Mouse (Mus musculus): ENCODE measurements around the gene Creb3l2. TPM values are rescaled to one million over a fixed set of nuclear protein-coding genes. Genes with fewer than 3 reads are reported as not detected.

Creb3l2 gene
- polyA plus RNA-seq, 1 experiment, result 6.6 TPM

DNA sequence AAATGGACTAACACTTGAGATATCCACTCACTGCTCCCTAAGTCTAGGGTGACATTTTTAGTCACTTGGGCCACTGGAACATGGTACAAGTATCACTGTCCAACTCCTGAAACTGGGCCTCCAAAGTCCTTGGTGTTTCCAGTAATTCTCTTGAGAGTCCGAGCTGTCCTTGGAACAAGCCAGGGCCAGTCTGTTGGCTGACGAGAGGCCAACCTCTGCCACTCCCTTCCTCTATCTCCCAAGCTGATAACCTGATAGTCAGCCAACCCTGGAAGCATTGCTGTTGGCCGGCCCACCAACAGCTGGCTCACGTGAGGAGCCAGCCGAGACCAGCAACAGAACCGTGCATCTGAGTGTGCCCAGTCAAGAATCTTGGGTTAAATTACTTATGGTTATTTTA, 35.0 kb downstream of the Creb3l2 start:
- H3K4me1 ChIP-seq (ENCODE audit: control insufficient read depth, insufficient read depth, insufficient read length, low read length), result peaks cover 15% of the 10 kb centered on the region
- H3K4me3 ChIP-seq (ENCODE audit: insufficient read depth, low read depth, low read length), result no peak overlapping the region
- no peak overlapping the region for H3K27ac ChIP-seq (replicated peaks; ENCODE audit: low read depth, low read length)

DNA sequence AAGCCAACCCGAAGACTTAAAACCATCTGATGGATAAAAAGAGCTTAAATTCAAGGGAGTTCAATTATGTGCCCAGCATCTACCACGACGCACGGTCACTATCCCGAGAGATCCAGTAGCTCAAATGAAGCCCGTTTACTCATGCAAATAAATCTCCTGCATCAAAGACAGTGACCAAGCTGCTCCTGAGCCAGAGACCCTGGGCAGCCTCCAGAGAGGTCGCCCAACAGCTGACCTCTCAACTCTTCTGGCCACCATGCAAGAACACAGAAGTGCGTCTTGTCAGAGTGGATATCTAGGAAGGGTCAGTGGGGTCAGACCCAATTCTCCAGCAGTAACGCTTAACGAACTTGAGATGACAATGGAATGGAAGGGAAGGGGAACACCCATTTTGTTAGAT, 35.9 kb downstream of the Creb3l2 start:
- Histone ChIP-seq H3K4me1 (ENCODE audit: control insufficient read depth, insufficient read depth, insufficient read length, low read length) (peaks cover 15% of the 10 kb centered on the region), H3K27ac (replicated peaks; ENCODE audit: low read depth, low read length) (no peak overlapping the region), H3K4me3 (ENCODE audit: insufficient read depth, low read depth, low read length) (no peak overlapping the region)

DNA sequence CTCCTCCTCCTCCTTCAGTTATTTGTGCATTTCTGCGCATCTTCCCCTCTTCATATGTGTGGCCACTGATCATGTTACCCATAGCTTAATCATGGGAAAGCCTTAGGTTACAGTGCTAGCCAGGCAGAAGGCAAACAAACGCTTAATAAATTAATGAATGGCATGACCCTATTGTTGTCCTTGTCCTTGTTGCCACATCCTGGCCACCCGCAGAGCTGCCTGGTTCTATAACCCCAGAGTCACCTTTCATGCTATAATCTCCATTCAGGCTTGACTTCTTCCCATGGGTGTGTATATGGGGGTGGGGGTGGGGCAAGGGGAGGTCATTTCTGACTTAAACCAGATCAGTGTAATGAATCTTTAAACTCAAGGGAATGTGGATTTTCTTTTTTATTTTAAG, 37.6 kb downstream of the Creb3l2 start:
- Histone ChIP-seq H3K4me1 (ENCODE audit: control insufficient read depth, insufficient read depth, insufficient read length, low read length) (peaks cover 15% of the 10 kb centered on the region), H3K4me3 (ENCODE audit: insufficient read depth, low read depth, low read length) (no peak overlapping the region), H3K27ac (replicated peaks; ENCODE audit: low read depth, low read length) (no peak overlapping the region)

DNA sequence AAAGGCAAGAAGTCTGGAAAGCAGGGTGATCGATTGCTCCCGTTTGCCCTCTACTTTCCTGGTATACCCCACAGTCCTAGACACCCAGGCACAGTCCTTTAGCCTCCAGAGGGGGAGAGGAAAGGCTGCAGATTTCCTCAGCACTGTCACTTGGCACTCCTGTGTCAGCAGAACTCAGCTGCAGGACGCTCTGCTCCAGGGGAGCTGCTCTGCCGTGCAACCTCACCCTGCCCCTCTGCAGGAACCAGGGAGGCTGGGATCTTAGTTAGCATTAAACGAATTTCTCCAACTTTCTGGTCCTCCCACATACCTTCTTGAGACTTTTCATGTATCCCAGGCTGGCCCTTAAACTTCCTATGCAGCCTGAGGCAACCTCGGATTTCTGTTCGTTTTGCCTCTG, 40.0 kb downstream of the Creb3l2 start:
- H3K4me3 ChIP-seq (ENCODE audit: insufficient read depth, low read depth, low read length), result no peak overlapping the region
- H3K27ac ChIP-seq (replicated peaks; ENCODE audit: low read depth, low read length), result no peak overlapping the region
- peaks cover 18% of the 10 kb centered on the region for H3K4me1 ChIP-seq (ENCODE audit: control insufficient read depth, insufficient read depth, insufficient read length, low read length)

DNA sequence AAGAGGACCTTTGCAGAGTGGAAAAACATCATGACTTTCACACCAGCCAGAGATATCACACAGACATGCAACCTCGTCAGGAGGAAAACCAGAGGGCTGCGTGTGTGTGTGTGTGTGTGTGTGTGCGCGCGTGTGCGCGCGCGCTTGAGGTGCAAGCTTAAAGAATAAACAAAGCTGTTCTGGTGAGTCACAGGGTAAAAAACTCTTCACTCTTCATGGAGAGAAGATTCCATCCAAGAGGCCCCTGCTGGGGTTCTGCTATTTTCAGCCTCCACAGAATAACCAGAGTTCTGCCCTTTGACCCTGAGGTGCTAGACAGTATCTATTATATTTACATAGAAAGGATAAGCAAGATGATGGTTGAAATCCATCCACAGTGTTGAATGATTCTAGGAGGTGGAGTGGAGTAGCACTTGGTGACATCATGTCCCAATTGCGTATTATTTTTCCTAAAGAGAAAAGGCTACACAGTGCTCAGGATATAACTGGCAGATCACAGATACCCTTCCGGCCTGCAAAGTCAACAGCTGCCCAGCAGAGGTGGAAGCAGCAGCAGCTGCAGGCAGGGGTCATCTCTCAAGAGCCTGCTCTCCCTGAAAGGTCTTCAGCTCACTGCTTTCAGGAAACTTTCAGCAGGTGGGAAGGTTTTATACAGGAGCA, 41.0 kb downstream of the Creb3l2 start:
- Histone ChIP-seq H3K4me3 (ENCODE audit: insufficient read depth, low read depth, low read length) (no peak overlapping the region), H3K27ac (replicated peaks; ENCODE audit: low read depth, low read length) (no peak overlapping the region), H3K4me1 (ENCODE audit: control insufficient read depth, insufficient read depth, insufficient read length, low read length) (peaks cover 14% of the 10 kb centered on the region; the same call in 1 of the 2 replicates)

DNA sequence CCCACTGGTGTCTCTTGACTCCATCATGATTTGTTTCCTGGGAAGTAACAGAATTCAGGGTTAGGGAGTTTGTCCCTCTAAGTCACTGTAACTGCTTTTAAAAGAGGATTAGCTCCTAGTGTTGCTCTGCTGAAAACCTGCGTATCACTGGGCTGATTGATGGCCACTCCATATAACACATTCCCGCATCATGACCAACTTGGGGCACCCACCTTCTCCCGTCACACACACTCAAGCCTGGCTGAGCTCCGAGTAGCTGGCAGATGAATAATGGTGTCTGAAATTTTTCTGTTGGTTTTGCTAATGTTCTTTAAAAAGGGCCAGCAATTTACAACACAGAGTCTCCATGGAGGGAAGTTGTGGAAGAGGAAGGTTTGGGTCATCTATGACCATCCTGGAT, 41.8 kb downstream of the Creb3l2 start:
- Histone ChIP-seq H3K27ac (replicated peaks; ENCODE audit: low read depth, low read length) (no peak overlapping the region), H3K4me1 (ENCODE audit: control insufficient read depth, insufficient read depth, insufficient read length, low read length) (peaks cover 8% of the 10 kb centered on the region; the same call in 1 of the 2 replicates), H3K4me3 (ENCODE audit: insufficient read depth, low read depth, low read length) (no peak overlapping the region)

DNA sequence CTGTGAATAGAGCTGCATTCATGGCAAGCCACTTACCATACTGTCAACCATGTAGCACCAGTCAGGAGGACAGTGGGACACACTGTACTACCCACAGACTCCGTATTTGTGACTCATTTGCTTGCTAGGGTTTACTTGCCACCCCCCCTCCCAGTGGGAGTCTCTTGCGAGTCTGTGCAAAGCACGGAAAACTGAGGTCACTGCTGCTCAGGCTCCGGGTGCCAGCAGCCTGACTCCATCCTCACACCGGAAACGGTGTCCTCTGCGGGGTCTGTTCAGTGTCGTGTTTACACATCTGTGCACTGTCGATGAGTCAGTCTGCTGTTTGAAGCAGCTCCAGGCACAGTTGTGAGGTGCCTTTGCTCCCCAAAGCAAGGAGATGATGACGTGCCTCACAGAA, 43.0 kb downstream of the Creb3l2 start:
- H3K27ac ChIP-seq (replicated peaks; ENCODE audit: low read depth, low read length), result no peak overlapping the region
- no peak overlapping the region for H3K4me3 ChIP-seq (ENCODE audit: insufficient read depth, low read depth, low read length)
- peaks cover 8% of the 10 kb centered on the region; the same call in 1 of the 2 replicates for H3K4me1 ChIP-seq (ENCODE audit: control insufficient read depth, insufficient read depth, insufficient read length, low read length)

DNA sequence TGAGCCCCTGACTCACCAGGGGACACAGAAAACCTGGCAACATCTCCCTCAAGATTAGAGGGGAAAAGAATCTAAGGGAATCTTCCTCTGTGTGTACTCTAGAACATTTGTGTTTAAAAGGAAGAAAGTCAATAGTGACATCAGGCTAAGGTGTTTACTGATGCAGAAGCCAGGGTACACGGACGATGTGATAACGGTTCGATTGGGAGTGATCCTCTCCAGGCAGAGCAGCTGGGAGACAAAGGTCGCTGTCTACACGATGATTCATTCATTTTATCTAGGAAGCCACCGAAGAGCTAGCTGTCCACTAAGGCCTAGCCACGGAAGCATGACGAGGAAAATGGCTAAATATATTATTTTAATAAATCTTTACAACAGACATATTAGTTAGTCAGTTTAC, 44.0 kb downstream of the Creb3l2 start:
- peaks cover 7% of the 10 kb centered on the region; the same call in 1 of the 2 replicates for H3K4me1 ChIP-seq (ENCODE audit: control insufficient read depth, insufficient read depth, insufficient read length, low read length)
- no peak overlapping the region for H3K4me3 ChIP-seq (ENCODE audit: insufficient read depth, low read depth, low read length)
- no peak overlapping the region for H3K27ac ChIP-seq (replicated peaks; ENCODE audit: low read depth, low read length)

DNA sequence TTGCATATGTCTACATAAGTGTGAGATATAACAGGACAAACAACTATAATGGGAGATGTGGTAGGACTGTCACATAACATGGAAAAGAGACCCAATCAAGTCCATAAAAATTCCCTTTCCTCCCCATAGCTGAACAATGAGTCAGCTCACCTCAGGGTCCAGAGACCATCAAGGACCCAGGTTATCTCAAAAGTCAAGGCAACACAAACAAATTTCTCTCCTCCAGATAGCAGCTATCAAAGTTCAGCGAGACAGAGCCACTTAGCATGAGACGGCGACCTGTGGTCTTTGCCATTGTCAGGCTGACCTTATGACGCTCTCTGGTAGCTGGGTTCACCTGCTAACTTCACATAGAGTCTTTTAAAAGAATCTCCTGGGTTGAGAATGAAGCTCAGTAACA, 44.7 kb downstream of the Creb3l2 start:
- H3K4me3 ChIP-seq (ENCODE audit: insufficient read depth, low read depth, low read length), result no peak overlapping the region
- H3K27ac ChIP-seq (replicated peaks; ENCODE audit: low read depth, low read length), result no peak overlapping the region
- peaks cover 6% of the 10 kb centered on the region; the same call in 1 of the 2 replicates for H3K4me1 ChIP-seq (ENCODE audit: control insufficient read depth, insufficient read depth, insufficient read length, low read length)

DNA sequence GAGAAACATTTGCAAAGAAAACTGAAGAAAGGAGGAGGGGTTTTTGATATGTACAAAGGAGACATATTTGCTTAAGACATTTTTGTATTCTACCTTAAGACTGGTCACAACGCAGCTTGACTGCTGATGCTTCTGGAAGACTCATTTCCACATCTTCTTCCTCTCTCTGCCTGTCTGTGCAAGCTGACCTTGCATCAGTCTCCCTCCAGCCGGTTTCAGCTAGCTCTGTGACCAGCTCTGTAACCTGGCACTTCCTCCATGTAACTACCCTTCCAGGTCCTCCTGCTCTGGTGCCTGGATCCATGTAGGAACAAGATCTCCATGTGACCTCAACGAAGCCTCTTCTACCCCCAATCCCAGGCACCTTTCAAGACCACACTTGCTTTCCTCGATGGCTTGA, 45.8 kb downstream of the Creb3l2 start:
- Histone ChIP-seq H3K4me3 (ENCODE audit: insufficient read depth, low read depth, low read length) (no peak overlapping the region), H3K4me1 (ENCODE audit: control insufficient read depth, insufficient read depth, insufficient read length, low read length) (peaks cover 9% of the 10 kb centered on the region; the same call in 1 of the 2 replicates), H3K27ac (replicated peaks; ENCODE audit: low read depth, low read length) (no peak overlapping the region)

DNA sequence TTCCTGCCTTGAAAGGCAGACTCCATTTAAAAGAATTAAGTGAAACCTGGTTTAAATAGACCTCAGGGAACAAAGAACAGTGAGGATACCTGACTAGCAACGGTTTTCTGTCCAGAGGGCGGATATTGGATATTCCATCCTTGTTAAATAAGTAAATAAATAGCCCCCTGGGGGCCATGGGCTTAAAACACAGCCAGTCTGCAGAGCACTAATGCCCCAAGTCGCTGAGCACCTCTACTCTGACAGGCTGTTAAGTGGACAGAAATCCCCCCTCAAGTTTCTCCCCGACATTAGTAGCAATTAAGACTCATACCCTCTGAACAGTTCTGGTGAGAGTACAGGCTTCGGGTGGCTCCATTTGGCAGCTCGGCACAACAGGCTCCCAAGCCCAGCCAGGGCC, 48.7 kb downstream of the Creb3l2 start:
- Histone ChIP-seq H3K27ac (replicated peaks; ENCODE audit: low read depth, low read length) (no peak overlapping the region), H3K4me1 (ENCODE audit: control insufficient read depth, insufficient read depth, insufficient read length, low read length) (peaks cover 6% of the 10 kb centered on the region; the same call in 1 of the 2 replicates), H3K4me3 (ENCODE audit: insufficient read depth, low read depth, low read length) (no peak overlapping the region)

DNA sequence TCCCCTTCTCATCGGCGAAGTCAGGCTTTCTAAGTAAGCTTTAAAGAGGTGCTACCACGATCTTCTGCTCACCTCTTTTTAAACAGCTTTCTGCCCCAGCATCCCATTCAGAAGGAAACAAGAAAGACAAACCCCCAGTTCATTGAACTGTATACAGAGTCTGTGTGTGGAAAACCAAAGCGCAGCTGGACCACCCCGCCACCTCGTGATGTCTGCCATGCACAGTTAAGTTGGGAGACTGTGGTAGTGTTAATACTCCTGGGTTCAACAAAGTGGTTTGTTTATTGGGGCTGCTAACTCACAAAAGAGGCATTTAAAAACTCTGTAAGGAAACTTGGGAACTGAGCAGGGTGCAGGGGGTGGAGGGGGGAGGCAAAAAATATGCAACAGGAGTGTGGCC, 49.7 kb downstream of the Creb3l2 start:
- H3K27ac ChIP-seq (replicated peaks; ENCODE audit: low read depth, low read length), result no peak overlapping the region
- H3K4me1 ChIP-seq (ENCODE audit: control insufficient read depth, insufficient read depth, insufficient read length, low read length), result peaks cover 6% of the 10 kb centered on the region; the same call in 1 of the 2 replicates
- no peak overlapping the region for H3K4me3 ChIP-seq (ENCODE audit: insufficient read depth, low read depth, low read length)

DNA sequence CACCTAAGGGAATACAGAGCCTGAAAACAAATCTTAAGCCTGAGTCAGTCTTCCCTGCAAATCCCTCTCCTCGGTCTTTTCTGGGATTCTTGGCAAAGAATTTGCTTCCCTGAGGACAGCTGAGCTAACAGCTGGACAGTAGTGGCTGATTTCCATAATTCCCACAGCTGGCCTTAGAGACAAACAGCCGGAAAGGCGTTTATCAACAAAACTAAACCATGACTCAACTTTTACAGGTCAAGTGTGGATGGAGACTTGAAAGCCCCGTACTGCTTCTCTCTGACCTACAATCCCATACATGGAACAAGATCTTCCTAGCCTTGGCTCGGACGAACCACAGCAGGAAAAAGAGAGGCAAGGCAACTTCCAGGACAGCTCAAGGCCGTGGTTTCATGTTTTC, 50.6 kb downstream of the Creb3l2 start:
- Histone ChIP-seq H3K27ac (replicated peaks; ENCODE audit: low read depth, low read length) (no peak overlapping the region; the same call in 1 of the 2 replicates), H3K4me1 (ENCODE audit: control insufficient read depth, insufficient read depth, insufficient read length, low read length) (peaks cover 6% of the 10 kb centered on the region; the same call in 1 of the 2 replicates), H3K4me3 (ENCODE audit: insufficient read depth, low read depth, low read length) (no peak overlapping the region)

DNA sequence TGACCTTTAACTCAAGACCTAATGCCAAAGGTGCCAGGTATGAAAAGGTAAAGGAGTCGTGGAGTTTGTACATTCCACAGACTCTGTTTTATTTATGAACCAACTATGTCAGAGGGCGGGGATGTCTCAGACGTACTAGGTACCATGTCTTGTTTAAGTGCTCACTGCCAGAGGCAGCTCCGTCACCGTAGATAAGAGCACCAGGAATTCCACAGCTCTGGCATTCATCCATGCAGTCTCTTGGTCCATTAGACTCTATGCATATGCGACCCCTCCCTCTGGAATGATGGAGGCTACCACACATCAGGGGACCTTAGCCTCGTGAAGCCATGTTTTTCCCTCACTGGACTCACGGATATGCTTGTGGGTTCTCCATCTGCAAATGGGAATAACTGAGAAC, 53.0 kb downstream of the Creb3l2 start:
- Histone ChIP-seq H3K27ac (replicated peaks; ENCODE audit: low read depth, low read length) (no peak overlapping the region), H3K4me3 (ENCODE audit: insufficient read depth, low read depth, low read length) (no peak overlapping the region), H3K4me1 (ENCODE audit: control insufficient read depth, insufficient read depth, insufficient read length, low read length) (peaks cover 6% of the 10 kb centered on the region; the same call in 1 of the 2 replicates)

DNA sequence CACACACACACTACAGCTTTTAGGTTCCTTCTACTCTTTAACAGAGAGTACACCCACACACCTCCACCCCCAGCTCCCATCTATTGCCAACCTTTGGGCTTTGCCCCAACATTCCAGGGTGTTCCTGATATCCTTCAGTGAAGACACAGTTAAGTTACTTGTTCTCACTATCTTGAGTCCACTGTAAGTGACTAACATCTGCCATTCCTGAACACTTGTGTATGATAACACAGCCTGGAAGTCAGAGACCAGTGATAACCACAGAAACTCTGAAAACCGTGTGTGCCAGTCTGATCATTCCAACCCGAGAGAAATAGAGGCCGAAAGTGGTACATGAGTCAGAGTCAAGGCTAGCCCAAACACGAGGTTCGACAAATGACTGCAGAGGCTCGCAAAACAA, 53.4 kb downstream of the Creb3l2 start:
- no peak overlapping the region for H3K4me3 ChIP-seq (ENCODE audit: insufficient read depth, low read depth, low read length)
- H3K27ac ChIP-seq (replicated peaks; ENCODE audit: low read depth, low read length), result no peak overlapping the region

DNA sequence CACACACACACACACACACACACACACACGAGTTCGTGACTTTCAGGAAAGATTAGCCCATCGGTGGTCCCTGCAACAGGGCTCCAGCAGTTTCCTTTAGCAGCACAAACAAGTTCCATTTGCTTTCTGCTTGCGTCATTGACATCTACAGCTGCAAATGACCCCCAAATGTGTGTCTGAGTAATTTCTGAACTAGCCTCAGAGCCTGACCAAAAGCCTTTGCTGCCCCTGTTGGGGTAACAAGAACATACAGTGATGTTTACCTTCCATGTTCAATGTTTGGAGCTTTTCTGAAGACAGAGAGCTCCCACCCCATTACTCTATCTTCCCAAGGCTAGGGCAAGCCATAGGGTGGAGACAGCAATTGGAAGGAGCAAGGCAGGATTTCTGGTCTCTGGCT, 54.7 kb downstream of the Creb3l2 start:
- peaks cover 6% of the 10 kb centered on the region; the same call in 1 of the 2 replicates for H3K4me1 ChIP-seq (ENCODE audit: control insufficient read depth, insufficient read depth, insufficient read length, low read length)
- no peak overlapping the region for H3K27ac ChIP-seq (replicated peaks; ENCODE audit: low read depth, low read length)
- H3K4me3 ChIP-seq (ENCODE audit: insufficient read depth, low read depth, low read length), result no peak overlapping the region

More for the DNA sequence above, 53.4 kb downstream of the Creb3l2 start:
- peaks cover 6% of the 10 kb centered on the region; the same call in 1 of the 2 replicates for H3K4me1 ChIP-seq (ENCODE audit: control insufficient read depth, insufficient read depth, insufficient read length, low read length)

All from brown adipose tissue, adult 24 weeks (tissue).